Mouse (Mus musculus) adrenal gland, postnatal 25 days (tissue): ENCODE measurements around the gene 4921511M17Rik. TPM values are rescaled to one million over a fixed set of nuclear protein-coding genes. Genes with fewer than 3 reads are reported as not detected.
"Not testable (repeated sequence)": the region's sequence is repeated elsewhere in the genome, so short reads cannot be mapped to it uniquely, and the experiment has no call there.

Experiments used
- DNase-seq: peaks from one replicate; pipeline ENCODE4 v3.0.0; 2021; ENCODE audit warnings: mixed read lengths
- long read RNA-seq: library from polyadenylated mRNA; stranded (forward); transcript quantifications from one replicate; pipeline ENCODE4 v2.0.0, GENCODE M21; 2021
- total RNA-seq: library from RNA; stranded (reverse); gene quantifications from 2 replicates; pipeline ENCODE4 v1.2.3, GENCODE M21; 2021

Gene 4921511M17Rik
- total RNA-seq, result not detected in 2 replicates
- long read RNA-seq, result 0 reads

GRCm38 (mm10) chrX:154033727-154034126 lies at the start of gene 4921511M17Rik:
Gene 4921511M17Rik, minus strand, starts transcription at chrX:154033827.
- DNase-seq, result not testable (repeated sequence)

GRCm38 (mm10) chrX:154054939-154055338 lies 21.3 kb upstream of the 4921511M17Rik start, which contains the start of gene Gm10057:
Gene Gm10057, minus strand, starts transcription at chrX:154055039.
- not testable (repeated sequence) for DNase-seq

- DNase-seq, result not testable (repeated sequence)
These were observed 21.1 kb downstream of the 4921511M17Rik start, which contains the start of gene Samt1 for GRCm38 (mm10) chrX:154012540-154012939. Gene Samt1, minus strand, starts transcription at chrX:154012640.

- not testable (repeated sequence) for DNase-seq
These were observed 56.7 kb downstream of the 4921511M17Rik start for GRCm38 (mm10) chrX:153976914-153977313.

- not testable (repeated sequence) for DNase-seq
These were observed 57.2 kb downstream of the 4921511M17Rik start for GRCm38 (mm10) chrX:153976467-153976866.

GRCm38 (mm10) chrX:153974450-153974849 lies 59.2 kb downstream of the 4921511M17Rik start:
- DNase-seq, result no peak

Other genes with a start within 250 kb of the 4921511M17Rik start
- 0.73 TPM in 1 of 2 replicates, not detected in the other for gene Spin2c, start 201.6 kb downstream of the 4921511M17Rik start, total RNA-seq
- gene Samt1, start 21.2 kb downstream of the 4921511M17Rik start, total RNA-seq, result not detected in 2 replicates
- not detected in 2 replicates for gene Gm10057, start 21.2 kb upstream of the 4921511M17Rik start, total RNA-seq
- not detected in 2 replicates for gene Gm15140, start 86.9 kb upstream of the 4921511M17Rik start, total RNA-seq